Mouse (Mus musculus): Measurements from ENCODE around the gene Klrb1c.

- TF ChIP-seq CTCF (IDR thresholded peaks at IDR 0.05; ENCODE audit: low read depth, low read length), result no peak; the same call in 1 of the 2 replicates
- no peak for TF ChIP-seq GATA1 (IDR thresholded peaks at IDR 0.05; ENCODE audit: borderline replicate concordance, low read length)
- no peak for TF ChIP-seq POLR2AphosphoS5 (IDR thresholded peaks at IDR 0.05; ENCODE audit: insufficient replicate concordance, low read depth, low read length)
- no peak for TF ChIP-seq GATA2 (IDR thresholded peaks at IDR 0.05; ENCODE audit: borderline replicate concordance, low read depth, low read length)
Measured at GRCm38 (mm10) chr6:128761144-128761540, 27.9 kb downstream of the Klrb1c start.
